Mouse (Mus musculus) lung, embryonic 14.5 days (tissue): ENCODE data around the gene Tmbim7. TPM values are rescaled to one million over a fixed set of nuclear protein-coding genes. Genes with fewer than 3 reads are reported as not detected.

Source experiments
- ATAC-seq: fragments of 200-750 bp; cut with Nextera tagmentation; 2 replicates; pipeline ENCODE4 v1.8.0; 2017; ENCODE audit warnings: mild to moderate bottlenecking, moderate TSS enrichment, moderate library complexity; ENCODE audit not compliant: insufficient read depth
- DNase-seq: peaks from one replicate; pipeline ENCODE4 v3.0.0-alpha.2; 2015
- H3K27ac ChIP-seq: fragments of 300-500 bp; sonication (generic); 2 replicates; pipeline ENCODE4 v1.5.1; 2014; ENCODE audit warnings: low read depth, mild to moderate bottlenecking, moderate library complexity
- H3K27me3 ChIP-seq: fragments of 300-500 bp; sonication (generic); 2 replicates; pipeline ENCODE4 v1.6.1; 2014; ENCODE audit warnings: low read length, control low read depth; ENCODE audit not compliant: insufficient read depth
- H3K36me3 ChIP-seq: fragments of 300-500 bp; sonication (generic); 2 replicates; pipeline ENCODE4 v1.6.1; 2014; ENCODE audit warnings: control low read depth; ENCODE audit not compliant: insufficient read depth
- H3K4me1 ChIP-seq: fragments of 300-500 bp; sonication (generic); 2 replicates; pipeline ENCODE4 v1.6.1; 2014; ENCODE audit warnings: antibody characterized with exemption, control low read depth; ENCODE audit not compliant: insufficient read depth
- H3K4me2 ChIP-seq: fragments of 300-500 bp; sonication (generic); 2 replicates; pipeline ENCODE4 v1.6.1; 2014; ENCODE audit warnings: mild to moderate bottlenecking
- H3K4me3 ChIP-seq: fragments of 300-500 bp; sonication (generic); 2 replicates; pipeline ENCODE4 v1.5.1; 2014; ENCODE audit warnings: low read depth, low read length
- H3K9ac ChIP-seq: fragments of 300-500 bp; sonication (generic); 2 replicates; pipeline ENCODE4 v1.6.1; 2014
- H3K9me3 ChIP-seq: fragments of 300-500 bp; sonication (generic); 2 replicates; pipeline ENCODE4 v1.6.1; 2016; ENCODE audit warnings: low read depth, low read length, control low read depth
- CTCF ChIP-seq: IDR thresholded peaks from 2 replicates; pipeline ENCODE4 v1.5.1; 2016; ENCODE audit warnings: antibody characterized with exemption, low read depth
- WGBS: fragments of 180-500 bp; shearing (Covaris S2); extraction: QIAGEN DNeasy Blood & Tissue Kit; methylation state at CpG from one replicate; pipeline ENCODE4 v1.1.7; 2014; 5-methylcytosine and 5-hydroxymethylcytosine counted together
- polyA plus RNA-seq: library from polyadenylated mRNA; unstranded; fragments of >200 nt; fragmentation: Nextera tagmentation; extraction: Ambion mirVana; gene quantifications from 2 replicates; pipeline ENCODE4 v1.2.1, GENCODE M21; 2014

Tmbim7 gene
- polyA plus RNA-seq, 1 experiment from 2014 or later: not detected

GRCm38 (mm10) chr5:3657085-3657484, 6.1 kb downstream of the Tmbim7 start, which contains the start of gene Gatad1:
Gene Gatad1 (minus strand): TSS chr5:3657185.
- H3K9ac ChIP-seq: no peak within 1 kb of the TSS
- no peak within 1 kb of the TSS for H3K4me3 ChIP-seq
- no peak for TF ChIP-seq CTCF
- no peaks in the 10 kb centered on the region for H3K27me3 ChIP-seq
- no peak for ATAC-seq
- H3K36me3 ChIP-seq: no peaks in the 10 kb centered on the region
- 70% methylated on average over 5 of the region's 5 CpGs for WGBS
- no peaks in the 10 kb centered on the region for H3K9me3 ChIP-seq
- no peak for DNase-seq
- no peak within 1 kb of the TSS for H3K27ac ChIP-seq
- H3K4me1 ChIP-seq: no peaks in the 10 kb centered on the region
- no peak within 1 kb of the TSS for H3K4me2 ChIP-seq

- Histone ChIP-seq H3K9me3 (no peaks in the 10 kb centered on the region), H3K9ac (no peak overlapping the region), H3K27ac (no peak overlapping the region), H3K27me3 (no peaks in the 10 kb centered on the region), H3K36me3 (no peaks in the 10 kb centered on the region), H3K4me2 (no peak overlapping the region), H3K4me3 (no peak overlapping the region), H3K4me1 (no peaks in the 10 kb centered on the region)
- DNase-seq: no peak
- no peak for TF ChIP-seq CTCF
- ATAC-seq: no peak
- 92% methylated on average over 2 of the region's 2 CpGs for WGBS
Observed at GRCm38 (mm10) chr5:3665225-3665624, 14.2 kb downstream of the Tmbim7 start.

- H3K4me1 ChIP-seq: no peaks in the 10 kb centered on the region
- H3K4me3 ChIP-seq: no peak overlapping the region
- H3K27ac ChIP-seq: no peak overlapping the region
- no peak for ATAC-seq
- no peak overlapping the region for H3K9ac ChIP-seq
- no peaks in the 10 kb centered on the region for H3K9me3 ChIP-seq
- WGBS: 84% methylated on average over 12 of the region's 12 CpGs
- H3K4me2 ChIP-seq: no peak overlapping the region
- DNase-seq: no peak
- no peak for TF ChIP-seq CTCF
- no peaks in the 10 kb centered on the region for H3K36me3 ChIP-seq
- H3K27me3 ChIP-seq: no peaks in the 10 kb centered on the region
Observed at GRCm38 (mm10) chr5:3666585-3666984, 15.6 kb downstream of the Tmbim7 start.

- H3K4me3 ChIP-seq: no peak overlapping the region
- no peaks in the 10 kb centered on the region for H3K27me3 ChIP-seq
- H3K9me3 ChIP-seq: no peaks in the 10 kb centered on the region
- H3K36me3 ChIP-seq: no peaks in the 10 kb centered on the region
- no peak overlapping the region for H3K27ac ChIP-seq
- no peak for ATAC-seq
- no peak for TF ChIP-seq CTCF
- WGBS: 79% methylated on average over 6 of the region's 6 CpGs
- H3K4me2 ChIP-seq: no peak overlapping the region
- no peak overlapping the region for H3K9ac ChIP-seq
- H3K4me1 ChIP-seq: no peaks in the 10 kb centered on the region
- no peak for DNase-seq
Observed at GRCm38 (mm10) chr5:3669938-3670554, 19.1 kb downstream of the Tmbim7 start.

GRCm38 (mm10) chr5:3688298-3688697, 37.3 kb downstream of the Tmbim7 start:
- no peak for TF ChIP-seq CTCF
- DNase-seq: no peak
- H3K4me2 ChIP-seq: no peak overlapping the region
- H3K9me3 ChIP-seq: no peaks in the 10 kb centered on the region
- H3K36me3 ChIP-seq: peaks cover 24% of the 10 kb centered on the region; the same call in 1 of the 2 replicates
- H3K27me3 ChIP-seq: no peaks in the 10 kb centered on the region
- no peak overlapping the region for H3K9ac ChIP-seq
- no peaks in the 10 kb centered on the region for H3K4me1 ChIP-seq
- WGBS: 85% methylated on average over 8 of the region's 8 CpGs
- no peak overlapping the region for H3K4me3 ChIP-seq
- H3K27ac ChIP-seq: no peak overlapping the region
- no peak for ATAC-seq

- ATAC-seq (no peak), DNase-seq (no peak)
- Histone ChIP-seq H3K36me3 (peaks cover 44% of the 10 kb centered on the region), H3K4me1 (no peaks in the 10 kb centered on the region), H3K4me2 (no peak overlapping the region), H3K9ac (no peak overlapping the region), H3K4me3 (no peak overlapping the region), H3K27ac (no peak overlapping the region), H3K9me3 (no peaks in the 10 kb centered on the region), H3K27me3 (no peaks in the 10 kb centered on the region)
- WGBS: 90% methylated on average over 3 of the region's 3 CpGs
- TF ChIP-seq CTCF: no peak
Observed at GRCm38 (mm10) chr5:3691283-3691682, 40.3 kb downstream of the Tmbim7 start.

GRCm38 (mm10) chr5:3692956-3693355, 42.0 kb downstream of the Tmbim7 start:
- Histone ChIP-seq H3K36me3 (peaks cover 44% of the 10 kb centered on the region), H3K4me3 (no peak overlapping the region), H3K27me3 (no peaks in the 10 kb centered on the region), H3K4me2 (no peak overlapping the region), H3K9ac (no peak overlapping the region), H3K27ac (no peak overlapping the region), H3K4me1 (no peaks in the 10 kb centered on the region), H3K9me3 (no peaks in the 10 kb centered on the region)
- WGBS: 92% methylated on average over 9 of the region's 9 CpGs
- no peak for DNase-seq
- no peak for TF ChIP-seq CTCF
- ATAC-seq: no peak
